ENCODE assay signal across 28 mouse cellular contexts in the genomic region with DNA sequence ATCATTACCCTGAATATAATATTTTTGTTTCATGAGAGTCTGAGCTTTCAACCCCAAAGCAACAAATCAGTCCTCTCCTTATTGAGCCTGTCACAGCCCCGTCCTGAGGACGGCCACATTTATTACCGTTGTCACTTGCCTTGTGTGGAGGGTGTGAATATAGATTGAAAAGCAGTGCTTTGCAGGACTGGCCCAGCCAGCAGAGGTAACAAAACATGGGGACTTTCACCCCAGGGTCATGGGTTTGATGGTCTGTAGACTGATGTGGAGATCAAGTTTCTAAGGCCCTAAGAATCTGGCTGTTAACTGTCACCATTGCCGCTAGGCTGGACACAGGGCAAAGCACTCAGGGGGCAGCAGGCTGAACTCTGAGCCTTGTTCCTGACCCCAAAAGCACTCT.
DNase-seq lines count a peak whose midpoint lies in the region; ATAC-seq and TF ChIP-seq lines count a peak whose summit lies in the region.
"Had no signal": no experiment of that assay in that cellular context is flagged by ENCODE, and none has a peak within 500 bp of the region (broad histone marks: within the 10 kb centered on the region; RNA-seq: fewer than 3 reads in every experiment).

No protein-coding gene starts in this region.

- ATAC-seq in hindbrain, embryonic 12.5 days (ENCODE audit: low FRiP score), result no peak
- no peak for ATAC-seq in forebrain, embryonic 16.5 days
- ATAC-seq in lung, postnatal 0 days, result no peak
- ATAC-seq: forebrain, postnatal 0 days; midbrain, embryonic 16.5 days had no signal

- H3K36me3 ChIP-seq in hindbrain, embryonic 10.5 days, result no peaks in the 10 kb centered on the region
- H3K36me3 ChIP-seq in hindbrain, embryonic 12.5 days, result no peaks in the 10 kb centered on the region
- H3K36me3 ChIP-seq in forebrain, embryonic 16.5 days (ENCODE audit: control insufficient read depth, insufficient read depth), result no peaks in the 10 kb centered on the region
- no peaks in the 10 kb centered on the region for H3K36me3 ChIP-seq in lung, postnatal 0 days (ENCODE audit: insufficient read depth, low read length)
- H3K36me3 ChIP-seq: forebrain, embryonic 10.5 days; heart, embryonic 13.5 days; hindbrain, embryonic 15.5 days; liver, embryonic 15.5 days; lung, embryonic 15.5 days; midbrain, embryonic 10.5 days had no signal

- no peaks in the 10 kb centered on the region for H3K9me3 ChIP-seq in hindbrain, embryonic 10.5 days
- H3K9me3 ChIP-seq in hindbrain, embryonic 12.5 days (replicated peaks), result no peaks in the 10 kb centered on the region
- no peaks in the 10 kb centered on the region for H3K9me3 ChIP-seq in forebrain, embryonic 16.5 days (ENCODE audit: control insufficient read depth, low read length)
- H3K9me3 ChIP-seq in lung, postnatal 0 days (ENCODE audit: low read length), result no peaks in the 10 kb centered on the region
- H3K9me3 ChIP-seq: forebrain, embryonic 10.5 days; heart, embryonic 13.5 days; hindbrain, embryonic 15.5 days; liver, embryonic 15.5 days; lung, embryonic 15.5 days; midbrain, embryonic 10.5 days had no signal

- peaks cover 3% of the 10 kb centered on the region; the same call in 1 of the 2 replicates for H3K27me3 ChIP-seq in hindbrain, embryonic 10.5 days (ENCODE audit: insufficient read depth, poor library complexity, severe bottlenecking)
- no peaks in the 10 kb centered on the region for H3K27me3 ChIP-seq in hindbrain, embryonic 12.5 days
- H3K27me3 ChIP-seq in forebrain, embryonic 16.5 days (replicated peaks; ENCODE audit: control insufficient read depth, insufficient read depth, low read length), result no peaks in the 10 kb centered on the region
- H3K27me3 ChIP-seq in lung, postnatal 0 days (replicated peaks; ENCODE audit: insufficient read depth, low read length), result no peaks in the 10 kb centered on the region
- H3K27me3 ChIP-seq: heart, embryonic 13.5 days; hindbrain, embryonic 15.5 days; liver, embryonic 15.5 days; lung, embryonic 15.5 days had no signal

- H3K27ac ChIP-seq in hindbrain, embryonic 10.5 days, result no peak overlapping the region
- H3K27ac ChIP-seq in hindbrain, embryonic 12.5 days, result no peak overlapping the region
- no peak overlapping the region for H3K27ac ChIP-seq in forebrain, embryonic 16.5 days (ENCODE audit: low read length)
- H3K27ac ChIP-seq in lung, postnatal 0 days (ENCODE audit: low read length), result no peak overlapping the region
- H3K27ac ChIP-seq: forebrain, embryonic 10.5 days; heart, adult 2 months; heart, embryonic 13.5 days; hindbrain, embryonic 15.5 days; layer of hippocampus, adult 2 months; liver, embryonic 15.5 days; lung, embryonic 15.5 days; macrophage; midbrain, embryonic 10.5 days had no signal

- no peak overlapping the region for H3K9ac ChIP-seq in hindbrain, embryonic 12.5 days
- no peak overlapping the region for H3K9ac ChIP-seq in forebrain, embryonic 16.5 days (replicated peaks; ENCODE audit: low read depth, low read length)
- H3K9ac ChIP-seq in lung, postnatal 0 days (replicated peaks; ENCODE audit: low read depth), result no peak overlapping the region
- H3K9ac ChIP-seq: forebrain, postnatal 0 days; heart, embryonic 13.5 days; hindbrain, embryonic 15.5 days; liver, embryonic 15.5 days; lung, embryonic 15.5 days had no signal

- DNase-seq in hindbrain, embryonic 10.5 days (ENCODE audit: low spot score), result peak; percentile 27
- peak; percentile 13 to 24 for DNase-seq in kidney, postnatal 4 days
- DNase-seq in kidney, adult 8-10 months, result no peak
- DNase-seq in hindlimb bud, embryonic 11.5 days (ENCODE audit: extremely low spot score, low read depth, low spot score), result peak; percentile 57
- peak; percentile 11 for DNase-seq in yolk sac, embryonic 10.5 days (ENCODE audit: low spot score)
- no peak for DNase-seq in lung, postnatal 0 days (ENCODE audit: low spot score)
- DNase-seq: adrenal gland, postnatal 10 days; cerebellum, adult 18-20 months; cerebellum, postnatal 14 days; forebrain, postnatal 0 days; gastrocnemius, postnatal 25 days; heart, adult 2 months; heart, postnatal 14 days; kidney, adult 2 months; layer of hippocampus, postnatal 36 days; right cerebral cortex, postnatal 14 days had no signal

- no peak overlapping the region for H3K4me2 ChIP-seq in hindbrain, embryonic 12.5 days (replicated peaks)
- no peak overlapping the region for H3K4me2 ChIP-seq in forebrain, embryonic 16.5 days (ENCODE audit: low read length)
- H3K4me2 ChIP-seq in lung, postnatal 0 days (replicated peaks; ENCODE audit: low read depth, low read length), result no peak overlapping the region
- H3K4me2 ChIP-seq: heart, embryonic 13.5 days; hindbrain, embryonic 15.5 days; liver, embryonic 15.5 days; lung, embryonic 15.5 days had no signal

- TF ChIP-seq EP300 in lung, postnatal 0 days (IDR thresholded peaks at IDR 0.05), result no peak

- no peak overlapping the region for H3K4me3 ChIP-seq in hindbrain, embryonic 10.5 days
- no peak overlapping the region for H3K4me3 ChIP-seq in hindbrain, embryonic 12.5 days
- H3K4me3 ChIP-seq in forebrain, embryonic 16.5 days (replicated peaks; ENCODE audit: low read length), result no peak overlapping the region
- no peak overlapping the region for H3K4me3 ChIP-seq in lung, postnatal 0 days (ENCODE audit: low read depth, low read length)
- H3K4me3 ChIP-seq: forebrain, embryonic 10.5 days; heart, adult 2 months; heart, embryonic 13.5 days; hindbrain, embryonic 15.5 days; layer of hippocampus, adult 2 months; liver, embryonic 15.5 days; lung, embryonic 15.5 days; midbrain, embryonic 10.5 days; myocyte had no signal

- H3K4me1 ChIP-seq in hindbrain, embryonic 10.5 days (replicated peaks), result peaks cover 10% of the 10 kb centered on the region; the same call in 1 of the 2 replicates
- H3K4me1 ChIP-seq in hindbrain, embryonic 12.5 days, result no peaks in the 10 kb centered on the region
- H3K4me1 ChIP-seq in forebrain, embryonic 16.5 days (replicated peaks; ENCODE audit: control insufficient read depth, insufficient read depth, low read length), result peaks cover 3% of the 10 kb centered on the region; the same call in 1 of the 2 replicates
- H3K4me1 ChIP-seq in lung, postnatal 0 days (ENCODE audit: insufficient read depth, low read depth, low read length), result no peaks in the 10 kb centered on the region
- H3K4me1 ChIP-seq: hindbrain, embryonic 15.5 days; liver, embryonic 15.5 days; lung, embryonic 15.5 days had no signal

- WGBS in hindbrain, embryonic 10.5 days, result 46% methylated on average over 4 of the region's 4 CpGs
- WGBS in hindbrain, embryonic 12.5 days, result 42% methylated on average over 4 of the region's 4 CpGs
- 83% methylated on average over 4 of the region's 4 CpGs for WGBS in forebrain, embryonic 16.5 days
- WGBS in lung, postnatal 0 days, result 68% methylated on average over 4 of the region's 4 CpGs

- no peak for TF ChIP-seq CTCF in lung, postnatal 0 days (IDR thresholded peaks at IDR 0.05)

Comparison
In these comparisons a context has a peak if more than half of its experiments do, and no peak if none do; other contexts are left out.
1. DNase-seq: peak in hindbrain, embryonic 10.5 days (single experiment), kidney, postnatal 4 days (2 of 2), hindlimb bud, embryonic 11.5 days (single experiment) and yolk sac, embryonic 10.5 days (single experiment); none in kidney, adult 8-10 months (0 of 2) and lung, postnatal 0 days (single experiment).